Mouse (Mus musculus) lung, postnatal 14 days (tissue): ENCODE measurements around the gene Tmem256.

Experiments used
- DNase-seq: peaks from one replicate; pipeline ENCODE4 v3.0.0; 2021

Gene Tmem256

DNA sequence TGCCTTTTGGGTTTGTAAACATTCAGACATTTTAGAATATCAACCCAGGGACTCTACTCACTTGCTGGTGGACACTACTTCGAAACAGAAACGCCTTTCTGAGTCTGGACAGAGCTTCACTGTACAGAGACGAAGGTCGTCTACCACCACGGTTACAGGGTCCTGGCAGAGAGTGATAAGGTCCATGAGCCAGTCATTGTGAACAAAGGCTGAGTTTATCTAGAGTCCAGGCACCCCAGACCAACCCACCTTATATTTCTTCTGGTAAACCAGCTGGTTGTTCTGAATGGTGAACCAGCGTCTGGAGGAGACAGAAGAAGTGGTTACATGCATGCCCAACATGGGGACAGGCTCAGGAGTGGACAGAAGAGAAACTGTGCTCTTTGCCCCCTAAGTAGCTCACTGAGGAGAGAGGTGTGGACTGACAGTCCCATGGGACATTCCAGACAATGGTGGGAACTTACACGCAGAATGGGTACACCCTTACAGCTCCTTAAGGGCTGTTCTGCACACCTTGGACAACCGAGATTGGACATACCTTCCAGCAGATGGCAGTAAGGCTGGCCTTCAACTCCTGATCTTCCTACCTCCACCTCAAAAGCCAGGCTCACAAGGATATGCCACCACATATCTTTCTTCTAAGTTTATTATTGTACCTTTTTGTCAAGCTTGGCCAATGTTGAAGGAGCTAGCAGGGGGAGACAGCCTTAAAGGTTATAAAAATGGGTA lies 48.8 kb downstream of the Tmem256 start:
- no peak for DNase-seq
